ENCODE assay signal across 9 mouse cellular contexts in the genomic region with DNA sequence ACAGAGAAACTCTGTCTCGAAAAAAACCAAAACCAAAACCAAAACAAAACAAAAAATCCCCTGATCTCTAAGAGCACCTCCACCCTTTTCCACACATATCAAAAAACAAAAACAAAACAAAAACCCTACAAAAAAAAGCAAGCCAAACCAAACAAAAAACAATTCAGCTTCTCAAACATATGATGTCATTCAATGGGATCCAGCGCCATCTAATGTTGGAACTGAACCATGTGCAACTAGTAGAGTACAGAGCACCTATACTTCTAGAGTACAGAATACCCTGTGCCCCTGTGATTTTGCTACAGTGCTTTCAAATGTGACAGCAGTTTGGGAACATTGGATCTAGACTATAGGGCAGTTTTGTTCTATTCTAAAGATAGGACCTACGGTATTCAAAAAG. TPM values are rescaled to one million over a fixed set of nuclear protein-coding genes. Genes with fewer than 3 reads are reported as not detected.
DNase-seq lines count a peak whose midpoint lies in the region; ATAC-seq lines count a peak whose summit lies in the region.
"Had no signal": no experiment of that assay in that cellular context is flagged by ENCODE, and none has a peak within 500 bp of the region (broad histone marks: within the 10 kb centered on the region; RNA-seq: fewer than 3 reads in every experiment).

No protein-coding gene starts in this region.

- H3K27me3 ChIP-seq in kidney, embryonic 14.5 days (ENCODE audit: control insufficient read depth, insufficient read depth, low read length): no peaks in the 10 kb centered on the region
- no peaks in the 10 kb centered on the region for H3K27me3 ChIP-seq in kidney, embryonic 16.5 days (ENCODE audit: insufficient read depth, low read length)
- no peaks in the 10 kb centered on the region for H3K27me3 ChIP-seq in forebrain, embryonic 13.5 days
- H3K27me3 ChIP-seq in limb, embryonic 12.5 days: no peaks in the 10 kb centered on the region
- H3K27me3 ChIP-seq in neural tube, embryonic 13.5 days: no peaks in the 10 kb centered on the region

- H3K9me3 ChIP-seq in kidney, embryonic 14.5 days (ENCODE audit: control insufficient read depth, low read length): no peaks in the 10 kb centered on the region
- H3K9me3 ChIP-seq in kidney, embryonic 16.5 days (ENCODE audit: low read length): no peaks in the 10 kb centered on the region
- H3K9me3 ChIP-seq in forebrain, embryonic 13.5 days (replicated peaks): no peaks in the 10 kb centered on the region
- H3K9me3 ChIP-seq in limb, embryonic 12.5 days: no peaks in the 10 kb centered on the region
- H3K9me3 ChIP-seq in neural tube, embryonic 13.5 days: no peaks in the 10 kb centered on the region

- H3K9ac ChIP-seq in kidney, embryonic 14.5 days (ENCODE audit: low read depth, low read length): no peak overlapping the region
- H3K9ac ChIP-seq in kidney, embryonic 16.5 days (replicated peaks; ENCODE audit: low read length): no peak overlapping the region
- H3K9ac ChIP-seq in forebrain, embryonic 13.5 days: 0 out of 2 replicates have a peak overlapping the region, but pooled peaks have one; percentile 26
- H3K9ac ChIP-seq in limb, embryonic 12.5 days (replicated peaks): no peak overlapping the region
- no peak overlapping the region for H3K9ac ChIP-seq in neural tube, embryonic 13.5 days

- peak; percentile 73 for DNase-seq in R1 (ENCODE audit: low read depth, low spot score)
- DNase-seq in ovary, adult 18-20 months (ENCODE audit: low spot score): no peak

- peaks cover 28% of the 10 kb centered on the region for H3K4me1 ChIP-seq in kidney, embryonic 14.5 days (ENCODE audit: control insufficient read depth, insufficient read depth, low read length)
- peaks cover 25% of the 10 kb centered on the region for H3K4me1 ChIP-seq in kidney, embryonic 16.5 days (ENCODE audit: insufficient read depth, low read length)
- peaks cover 62% of the 10 kb centered on the region for H3K4me1 ChIP-seq in forebrain, embryonic 13.5 days
- peaks cover 45% of the 10 kb centered on the region for H3K4me1 ChIP-seq in limb, embryonic 12.5 days (replicated peaks)
- H3K4me1 ChIP-seq in neural tube, embryonic 13.5 days (replicated peaks): peaks cover 69% of the 10 kb centered on the region

- H3K27ac ChIP-seq in kidney, embryonic 14.5 days (ENCODE audit: low read depth, low read length): no peak overlapping the region
- no peak overlapping the region for H3K27ac ChIP-seq in kidney, embryonic 16.5 days (ENCODE audit: low read length)
- H3K27ac ChIP-seq in forebrain, embryonic 13.5 days: no peak overlapping the region
- H3K27ac ChIP-seq in limb, embryonic 12.5 days: no peak overlapping the region
- no peak overlapping the region for H3K27ac ChIP-seq in neural tube, embryonic 13.5 days (replicated peaks)

- 53% methylated on average over 3 of the region's 3 CpGs for WGBS in kidney, embryonic 14.5 days
- 47% methylated on average over 3 of the region's 3 CpGs for WGBS in kidney, embryonic 16.5 days
- 54% methylated on average over 3 of the region's 3 CpGs for WGBS in forebrain, embryonic 13.5 days
- WGBS in limb, embryonic 12.5 days: 61% methylated on average over 3 of the region's 3 CpGs
- WGBS in neural tube, embryonic 13.5 days: 64% methylated on average over 3 of the region's 3 CpGs

- H3K4me3 ChIP-seq in kidney, embryonic 14.5 days (ENCODE audit: low read length): no peak overlapping the region
- no peak overlapping the region for H3K4me3 ChIP-seq in kidney, embryonic 16.5 days (ENCODE audit: low read length)
- peak overlapping the region; percentile 13; the same call in 1 of the 2 replicates for H3K4me3 ChIP-seq in forebrain, embryonic 13.5 days
- H3K4me3 ChIP-seq in limb, embryonic 12.5 days (replicated peaks): no peak overlapping the region; the same call in 1 of the 2 replicates
- H3K4me3 ChIP-seq in neural tube, embryonic 13.5 days: no peak overlapping the region

- H3K4me2 ChIP-seq in kidney, embryonic 14.5 days (replicated peaks; ENCODE audit: low read depth, low read length): peak overlapping the region; percentile 34; the same call in 1 of the 2 replicates
- H3K4me2 ChIP-seq in kidney, embryonic 16.5 days (replicated peaks; ENCODE audit: low read depth, low read length): no peak overlapping the region; the same call in 1 of the 2 replicates
- peak overlapping the region; percentile 71 for H3K4me2 ChIP-seq in forebrain, embryonic 13.5 days
- H3K4me2 ChIP-seq in limb, embryonic 12.5 days: peak overlapping the region; percentile 78
- peak overlapping the region; percentile 92 for H3K4me2 ChIP-seq in neural tube, embryonic 13.5 days

- ATAC-seq in kidney, embryonic 14.5 days (ENCODE audit: low FRiP score, low TSS enrichment): no peak
- no peak for ATAC-seq in kidney, embryonic 16.5 days (ENCODE audit: low FRiP score, low TSS enrichment)
- no peak for ATAC-seq in forebrain, embryonic 13.5 days
- ATAC-seq in limb, embryonic 12.5 days (ENCODE audit: insufficient number of reproducible peaks, insufficient read depth, low FRiP score, low TSS enrichment, low read depth): no peak
- no peak for ATAC-seq in neural tube, embryonic 13.5 days (ENCODE audit: low read depth)
- no peak for ATAC-seq in megakaryocyte progenitor cell, adult 5-6 weeks (replicated peaks; ENCODE audit: poor library complexity)

- H3K36me3 ChIP-seq in kidney, embryonic 14.5 days (ENCODE audit: control insufficient read depth, insufficient read depth, low read length): no peaks in the 10 kb centered on the region; the same call in 1 of the 2 replicates
- no peaks in the 10 kb centered on the region for H3K36me3 ChIP-seq in kidney, embryonic 16.5 days (ENCODE audit: insufficient read depth, low read length)
- H3K36me3 ChIP-seq in forebrain, embryonic 13.5 days (ENCODE audit: poor library complexity, severe bottlenecking): no peaks in the 10 kb centered on the region
- 0 out of 2 replicates have a peak, but pooled peaks cover 3% of the 10 kb centered on the region for H3K36me3 ChIP-seq in limb, embryonic 12.5 days
- no peaks in the 10 kb centered on the region for H3K36me3 ChIP-seq in neural tube, embryonic 13.5 days

RNA-seq across cellular contexts. Expression of gene Polr2a, which starts 3.7 kb away (rescaled TPM):
- polyA plus RNA-seq in kidney, embryonic 14.5 days (2014; fragmentation: Nextera tagmentation; extraction: Ambion mirVana): 30.2 and 58.4 TPM in 2 replicates
- 28.3 and 33.6 TPM in 2 replicates for polyA plus RNA-seq in kidney, embryonic 16.5 days (2015; fragmentation: Nextera tagmentation; extraction: Ambion mirVana)
- polyA plus RNA-seq in forebrain, embryonic 13.5 days (2015; fragmentation: Nextera tagmentation; extraction: Ambion mirVana): 23.2 and 24.1 TPM in 2 replicates
- 27.2 and 38.1 TPM in 2 replicates for polyA plus RNA-seq in limb, embryonic 12.5 days (2016; fragmentation: Nextera tagmentation; extraction: Ambion mirVana)
- 22.9 and 27.2 TPM in 2 replicates for polyA plus RNA-seq in neural tube, embryonic 13.5 days (2015; fragmentation: Nextera tagmentation; extraction: Ambion mirVana)
- total RNA-seq in megakaryocyte progenitor cell, adult 5-6 weeks (2015): 140 and 147 TPM in 2 replicates
- total RNA-seq in megakaryocyte progenitor cell, adult 5-6 weeks (2017): 21.0 and 34.4 TPM in 2 replicates

RNA-seq across cellular contexts. Expression of gene Slc35g3, which starts 7.1 kb away (rescaled TPM):
- polyA plus RNA-seq in kidney, embryonic 14.5 days (2014; fragmentation: Nextera tagmentation; extraction: Ambion mirVana): 0.23 and 0.36 TPM in 2 replicates
- polyA plus RNA-seq in kidney, embryonic 16.5 days (2015; fragmentation: Nextera tagmentation; extraction: Ambion mirVana): 0.25 and 0.64 TPM in 2 replicates
- polyA plus RNA-seq in forebrain, embryonic 13.5 days (2015; fragmentation: Nextera tagmentation; extraction: Ambion mirVana): 0.26 and 0.58 TPM in 2 replicates
- polyA plus RNA-seq in limb, embryonic 12.5 days (2016; fragmentation: Nextera tagmentation; extraction: Ambion mirVana): 0.13 and 0.18 TPM in 2 replicates
- polyA plus RNA-seq in neural tube, embryonic 13.5 days (2015; fragmentation: Nextera tagmentation; extraction: Ambion mirVana): 0.13 TPM in 1 of 2 replicates, not detected in the other
- not detected in 2 replicates for total RNA-seq in megakaryocyte progenitor cell, adult 5-6 weeks (2015)
- total RNA-seq in megakaryocyte progenitor cell, adult 5-6 weeks (2017): not detected in 2 replicates
- polyA plus RNA-seq: neural tube, embryonic 11.5 days had no signal

RNA-seq across cellular contexts. Expression of gene Zbtb4, which starts 11.0 kb away (rescaled TPM):
- 2.0 and 2.2 TPM in 2 replicates for polyA plus RNA-seq in kidney, embryonic 14.5 days (2014; fragmentation: Nextera tagmentation; extraction: Ambion mirVana)
- polyA plus RNA-seq in kidney, embryonic 16.5 days (2015; fragmentation: Nextera tagmentation; extraction: Ambion mirVana): 2.9 TPM in 2 replicates
- polyA plus RNA-seq in forebrain, embryonic 13.5 days (2015; fragmentation: Nextera tagmentation; extraction: Ambion mirVana): 1.6 and 1.8 TPM in 2 replicates
- 1.9 and 2.4 TPM in 2 replicates for polyA plus RNA-seq in limb, embryonic 12.5 days (2016; fragmentation: Nextera tagmentation; extraction: Ambion mirVana)
- 2.5 and 2.9 TPM in 2 replicates for polyA plus RNA-seq in neural tube, embryonic 13.5 days (2015; fragmentation: Nextera tagmentation; extraction: Ambion mirVana)
- 1.3 and 1.5 TPM in 2 replicates for total RNA-seq in megakaryocyte progenitor cell, adult 5-6 weeks (2015)
- total RNA-seq in megakaryocyte progenitor cell, adult 5-6 weeks (2017): 0.51 and 0.54 TPM in 2 replicates

RNA-seq across cellular contexts. Expression of gene Chrnb1, which starts 41.0 kb away (rescaled TPM):
- 4.6 and 6.5 TPM in 2 replicates for polyA plus RNA-seq in kidney, embryonic 14.5 days (2014; fragmentation: Nextera tagmentation; extraction: Ambion mirVana)
- 12.9 and 13.8 TPM in 2 replicates for polyA plus RNA-seq in kidney, embryonic 16.5 days (2015; fragmentation: Nextera tagmentation; extraction: Ambion mirVana)
- polyA plus RNA-seq in forebrain, embryonic 13.5 days (2015; fragmentation: Nextera tagmentation; extraction: Ambion mirVana): 1.5 TPM in 2 replicates
- polyA plus RNA-seq in limb, embryonic 12.5 days (2016; fragmentation: Nextera tagmentation; extraction: Ambion mirVana): 15.4 and 17.1 TPM in 2 replicates
- polyA plus RNA-seq in neural tube, embryonic 13.5 days (2015; fragmentation: Nextera tagmentation; extraction: Ambion mirVana): 2.4 and 4.5 TPM in 2 replicates
- 0.24 and 1.6 TPM in 2 replicates for total RNA-seq in megakaryocyte progenitor cell, adult 5-6 weeks (2015)
- total RNA-seq in megakaryocyte progenitor cell, adult 5-6 weeks (2017): 0.04 and 0.44 TPM in 2 replicates

RNA-seq across cellular contexts. Expression of gene Fgf11, which starts 47.0 kb away (rescaled TPM):
- 1.7 and 1.9 TPM in 2 replicates for polyA plus RNA-seq in kidney, embryonic 14.5 days (2014; fragmentation: Nextera tagmentation; extraction: Ambion mirVana)
- 2.6 and 3.0 TPM in 2 replicates for polyA plus RNA-seq in kidney, embryonic 16.5 days (2015; fragmentation: Nextera tagmentation; extraction: Ambion mirVana)
- 3.3 and 3.8 TPM in 2 replicates for polyA plus RNA-seq in forebrain, embryonic 13.5 days (2015; fragmentation: Nextera tagmentation; extraction: Ambion mirVana)
- 1.2 and 1.5 TPM in 2 replicates for polyA plus RNA-seq in limb, embryonic 12.5 days (2016; fragmentation: Nextera tagmentation; extraction: Ambion mirVana)
- 6.8 and 8.9 TPM in 2 replicates for polyA plus RNA-seq in neural tube, embryonic 13.5 days (2015; fragmentation: Nextera tagmentation; extraction: Ambion mirVana)
- 0.22 and 0.52 TPM in 2 replicates for total RNA-seq in megakaryocyte progenitor cell, adult 5-6 weeks (2015)
- total RNA-seq in megakaryocyte progenitor cell, adult 5-6 weeks (2017): 0.21 and 0.41 TPM in 2 replicates
